Mouse (Mus musculus) ovary, postnatal 36 days (tissue): ENCODE measurements around the gene Fgfr2.
A peak's percentile ranks its signal among the peaks of the same experiment; 100 is the strongest.

Experiments
- DNase-seq: peaks from one replicate; pipeline ENCODE4 v3.0.0; 2022; ENCODE audit warnings: low spot score, mixed read lengths

The Fgfr2 gene

DNA sequence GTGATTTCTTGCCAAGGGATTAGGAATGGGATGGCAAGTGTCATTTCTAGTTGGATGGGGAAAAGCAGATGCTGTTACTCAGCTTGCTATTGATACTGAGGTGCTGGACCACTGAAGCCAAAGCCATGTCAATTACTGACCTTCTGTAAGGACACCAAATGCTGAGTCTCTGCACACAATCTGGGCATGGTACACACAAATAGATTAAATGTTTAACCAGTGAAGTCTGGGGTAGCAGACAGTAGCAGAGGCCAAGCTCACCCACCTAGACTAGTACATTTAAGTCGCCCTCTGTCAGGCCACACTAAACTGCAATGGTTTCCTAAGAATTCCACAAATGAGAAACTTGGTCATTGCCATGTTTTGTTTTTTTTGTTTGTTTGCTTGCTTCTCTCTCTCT, 794.5 kb downstream of the Fgfr2 start:
- no peak for DNase-seq

DNA sequence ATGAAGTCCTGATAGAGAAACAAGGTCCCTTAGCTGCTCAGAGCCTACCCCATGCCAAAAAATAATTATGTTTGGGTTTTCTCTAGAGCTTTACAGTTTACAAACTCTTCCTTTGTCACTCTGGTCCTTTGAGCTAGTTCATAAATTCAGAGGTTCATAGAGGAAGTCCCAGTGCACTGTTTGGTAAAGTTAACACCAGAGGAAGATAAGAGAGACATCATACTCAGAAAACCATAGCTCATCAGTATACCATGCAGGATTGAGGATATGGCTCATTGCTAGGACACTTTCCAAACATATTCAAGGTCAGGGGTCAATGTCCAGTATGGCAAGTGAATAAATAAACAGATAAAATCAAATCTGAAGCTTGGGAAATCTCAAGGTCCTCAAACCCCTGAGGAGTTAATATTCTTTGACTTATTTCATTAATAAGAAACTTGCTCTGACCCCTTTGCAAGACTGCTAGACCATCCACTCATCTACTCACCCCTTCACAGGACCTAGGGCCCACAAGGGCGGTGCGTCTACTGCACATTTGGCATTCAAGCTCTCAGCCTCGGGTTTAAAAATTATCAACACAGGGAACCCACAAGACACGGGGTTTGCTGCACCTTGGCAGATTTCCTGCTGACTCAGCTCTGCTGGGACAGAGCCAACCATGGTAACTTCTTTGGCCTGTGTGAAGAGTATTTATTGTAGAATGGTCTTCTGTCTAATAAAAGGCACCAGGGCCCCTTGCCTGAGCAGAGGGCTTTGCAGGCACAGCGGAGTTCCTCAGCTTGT, 797.4 kb downstream of the Fgfr2 start:
- peak; percentile 70 for DNase-seq

DNA sequence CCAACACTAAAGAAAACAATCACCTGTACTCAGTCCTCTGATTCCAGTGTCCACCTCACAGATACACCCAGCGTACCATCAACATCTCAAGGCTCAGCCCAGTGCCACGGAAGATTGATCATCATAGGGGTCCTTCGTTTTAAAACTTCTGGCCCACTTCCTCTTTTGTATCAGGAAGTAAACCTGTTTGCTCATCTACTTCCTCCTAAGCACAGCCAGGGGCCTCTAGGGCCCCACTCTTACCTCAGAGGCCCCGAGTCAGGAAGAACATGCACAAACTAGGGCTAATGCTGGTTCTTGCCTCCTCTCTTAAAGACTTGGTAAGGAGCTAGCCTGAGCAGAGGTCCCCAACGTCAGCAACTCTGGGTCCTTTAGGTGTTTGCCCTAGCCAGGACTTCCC, 799.7 kb downstream of the Fgfr2 start:
- no peak for DNase-seq

GRCm38 (mm10) chr7:132321392-132321958, 801.7 kb downstream of the Fgfr2 start:
- no peak for DNase-seq

DNA sequence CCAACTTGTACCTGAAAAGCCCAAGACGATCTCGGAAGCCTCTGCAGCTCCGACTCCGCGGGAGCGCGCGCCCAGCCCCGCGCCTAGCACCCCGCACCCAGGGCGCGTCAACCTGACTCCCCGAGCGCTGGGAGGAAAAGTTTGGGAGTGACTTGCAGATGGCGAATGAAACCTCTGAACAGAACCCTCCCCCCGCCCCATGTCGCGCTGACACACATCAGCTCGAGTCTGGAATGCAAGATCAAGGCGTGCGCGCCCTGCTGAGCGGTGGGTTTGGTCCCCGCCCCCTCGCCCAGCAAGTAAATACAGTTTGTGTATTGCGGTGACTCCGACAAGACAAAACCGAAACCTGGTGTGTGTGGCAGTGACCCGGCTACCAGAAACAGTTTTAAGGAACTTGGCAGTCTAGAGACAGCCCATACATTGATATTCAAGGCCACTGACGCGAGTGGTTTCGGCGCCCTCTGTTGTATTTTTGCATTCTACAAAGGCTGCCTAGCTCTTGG, 806.1 kb downstream of the Fgfr2 start, which contains the start of gene Chst15:
Chst15 (minus strand) TSS at position 193 of the 506 bp plus-strand sequence.
- DNase-seq, result peak; percentile 48

- DNase-seq, result peak; percentile 69
Observed at GRCm38 (mm10) chr7:132316101-132317035, 806.8 kb downstream of the Fgfr2 start.

DNA sequence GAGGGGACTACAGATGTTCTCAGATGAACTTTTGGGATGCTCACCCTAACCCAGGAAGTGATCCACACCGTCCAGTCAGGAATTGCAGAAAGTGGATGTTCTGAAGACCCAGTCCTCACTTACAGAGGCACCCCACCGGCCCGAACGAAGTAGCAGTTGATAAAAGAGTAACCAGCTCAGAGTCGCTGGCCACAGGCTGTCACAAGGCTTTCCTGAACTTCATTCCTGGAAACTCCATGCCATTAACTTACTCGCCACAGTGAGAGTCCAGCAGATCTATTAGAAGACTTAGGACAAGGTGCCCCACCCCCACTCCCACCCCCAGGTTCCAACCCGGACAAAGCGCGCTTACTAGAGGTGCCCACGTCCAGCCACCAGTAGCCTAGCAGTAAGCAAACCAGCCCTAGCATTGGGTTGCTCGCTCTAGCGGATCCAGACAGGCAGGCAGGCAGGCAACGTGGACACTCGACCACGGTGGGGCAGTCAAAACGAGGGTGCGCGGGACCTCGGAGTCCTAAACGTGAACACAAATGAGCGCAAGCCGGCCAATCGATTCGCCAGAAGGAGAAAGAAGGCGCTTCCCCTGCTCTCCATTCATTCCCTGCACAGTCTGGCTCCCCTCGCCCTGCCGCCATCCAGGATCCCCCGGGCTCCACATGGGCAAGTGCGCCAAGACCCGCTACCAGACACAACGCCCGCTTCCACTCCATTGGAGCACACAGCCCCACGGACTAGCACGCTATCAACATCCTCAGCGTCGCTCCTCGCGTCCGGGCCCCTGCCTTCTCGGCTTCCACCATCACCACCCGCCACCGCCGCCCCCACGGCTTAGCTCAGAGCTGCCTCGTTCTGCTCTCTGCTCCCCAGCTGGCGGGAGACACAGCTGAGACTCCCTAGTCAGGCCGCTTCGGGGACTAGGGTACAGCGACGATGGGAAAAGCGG, 807.7 kb downstream of the Fgfr2 start:
- peak; percentile 72 for DNase-seq

DNA sequence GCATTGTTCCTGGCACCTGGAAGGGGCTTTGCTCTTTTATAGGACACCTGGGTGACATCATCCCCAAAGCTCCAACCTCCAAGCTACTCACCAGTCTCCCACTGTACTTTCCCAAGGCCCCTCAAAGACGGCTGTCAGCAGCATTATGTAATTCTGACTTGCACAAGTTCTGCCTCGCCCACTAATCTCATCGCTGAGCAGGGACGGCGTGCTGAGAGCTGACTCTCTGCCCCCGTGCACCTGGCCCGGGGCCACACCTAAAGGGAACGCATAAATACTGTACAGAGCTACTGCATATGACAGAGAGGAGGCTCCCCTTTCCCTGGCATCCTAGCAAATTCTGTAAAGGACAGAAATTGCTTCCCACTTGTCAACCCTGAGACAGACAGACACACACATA, 810.8 kb downstream of the Fgfr2 start:
- DNase-seq, result no peak

- DNase-seq, result no peak
Observed at GRCm38 (mm10) chr7:132308537-132309191, 814.5 kb downstream of the Fgfr2 start.

DNA sequence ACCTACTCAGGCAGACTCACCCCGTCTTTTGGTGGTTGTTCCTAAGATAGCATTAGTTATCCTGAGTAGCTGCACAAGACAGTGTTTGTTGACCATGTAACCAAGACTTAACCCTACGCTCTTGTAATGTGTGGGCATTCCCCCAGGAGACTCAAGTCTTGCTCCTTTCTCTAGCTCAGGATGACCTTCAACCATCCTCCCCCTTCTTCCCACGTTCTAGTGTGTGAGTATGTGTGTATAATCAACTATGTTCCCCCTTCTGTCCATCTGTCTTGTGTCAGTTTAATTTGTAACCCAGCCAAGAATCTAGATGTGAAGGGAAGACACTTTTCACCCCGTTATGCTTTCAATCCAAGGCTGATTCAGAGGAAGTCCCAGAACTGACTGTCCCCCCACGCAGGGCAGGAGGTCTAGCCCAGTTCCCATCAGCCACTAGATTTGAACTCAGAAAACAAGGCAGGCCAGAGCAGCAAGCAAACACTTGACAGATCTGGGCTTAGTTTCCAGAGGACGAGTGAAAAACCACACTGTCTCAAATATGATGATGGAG, 815.4 kb downstream of the Fgfr2 start:
- no peak for DNase-seq

GRCm38 (mm10) chr7:132306671-132307412, 816.3 kb downstream of the Fgfr2 start:
- no peak for DNase-seq

- no peak for DNase-seq
Observed at GRCm38 (mm10) chr7:132305492-132306375, 817.4 kb downstream of the Fgfr2 start.

- no peak for DNase-seq
Observed at GRCm38 (mm10) chr7:132304424-132305085, 818.6 kb downstream of the Fgfr2 start.

DNA sequence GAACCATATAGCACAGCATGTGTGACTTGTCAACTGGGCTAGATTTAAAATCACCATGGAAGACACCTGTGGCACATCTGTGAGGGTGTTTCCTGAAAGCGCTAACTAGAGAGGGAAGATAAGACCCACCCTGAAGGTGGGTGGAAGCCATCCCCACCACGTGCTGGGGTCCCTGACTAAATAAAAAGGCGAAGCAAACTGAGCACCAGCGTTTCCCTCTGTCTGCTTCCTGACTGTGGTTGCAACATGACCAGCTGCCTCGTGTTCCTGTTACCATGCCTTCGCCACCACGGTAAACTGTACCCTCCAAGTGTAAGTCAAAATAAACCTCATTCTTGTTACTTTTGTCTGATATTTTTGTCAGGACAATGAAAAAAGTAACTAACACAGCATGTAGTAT, 819.2 kb downstream of the Fgfr2 start:
- DNase-seq, result no peak

DNA sequence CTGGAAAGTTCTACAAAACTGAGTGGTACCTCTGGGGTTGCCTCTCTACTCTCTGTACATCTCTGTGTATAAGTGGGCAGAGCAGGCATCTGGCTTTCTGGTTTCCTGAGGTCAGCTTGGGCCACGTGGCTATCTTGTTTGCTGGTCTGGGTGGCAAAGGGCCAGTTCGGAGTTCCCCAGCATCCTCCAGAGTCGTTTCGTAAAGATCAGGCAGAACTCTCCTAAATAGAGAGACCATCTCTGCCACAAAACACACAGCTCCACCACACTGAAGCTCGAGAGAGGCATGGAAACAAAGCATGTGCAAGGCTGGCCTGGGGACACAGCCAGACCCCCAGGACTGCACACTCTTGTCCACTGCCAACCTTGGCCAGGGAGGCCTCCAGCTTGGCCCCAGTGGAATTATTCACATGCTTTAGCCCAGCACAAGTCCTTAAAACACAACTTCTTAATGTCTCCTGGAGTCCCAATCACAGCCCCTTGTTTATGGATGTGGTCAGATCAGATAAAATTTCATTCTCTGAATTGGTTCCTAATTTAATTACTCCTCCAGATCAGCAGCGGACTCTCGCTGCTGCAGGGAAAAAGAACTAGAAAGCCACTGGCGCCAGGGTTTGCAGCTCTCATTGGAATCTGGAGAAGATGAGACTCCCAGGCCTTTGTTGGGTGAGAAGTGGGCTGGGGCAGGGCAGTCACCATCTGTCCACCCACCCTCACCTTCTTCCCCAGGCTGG, 820.5 kb downstream of the Fgfr2 start:
- DNase-seq, result no peak

DNA sequence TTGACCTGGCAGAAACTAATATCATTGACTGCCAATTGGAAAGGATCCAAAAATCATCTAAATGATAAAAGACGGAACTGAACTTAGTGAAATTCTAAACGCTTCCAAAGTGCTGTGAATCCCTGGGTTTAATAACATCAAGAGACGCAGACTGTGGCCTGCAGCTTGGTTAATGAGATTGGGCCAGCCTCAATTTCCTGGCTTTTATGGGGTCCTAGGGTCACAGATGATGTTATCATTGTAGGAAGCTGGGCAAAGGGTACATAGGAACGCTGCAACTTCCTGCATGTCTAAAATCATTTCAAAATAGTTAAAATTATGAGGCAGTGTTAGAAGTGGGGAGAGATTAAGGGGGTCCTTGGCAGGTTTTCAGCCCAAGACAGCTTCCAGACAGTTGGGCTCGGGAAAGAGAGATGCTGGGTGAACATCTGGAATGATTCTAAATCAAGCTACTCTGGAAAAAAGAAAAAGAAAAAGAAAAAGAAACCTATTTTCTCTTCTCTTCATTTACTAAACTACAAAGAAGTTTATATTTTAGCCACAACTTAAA, 823.4 kb downstream of the Fgfr2 start:
- DNase-seq, result no peak

DNA sequence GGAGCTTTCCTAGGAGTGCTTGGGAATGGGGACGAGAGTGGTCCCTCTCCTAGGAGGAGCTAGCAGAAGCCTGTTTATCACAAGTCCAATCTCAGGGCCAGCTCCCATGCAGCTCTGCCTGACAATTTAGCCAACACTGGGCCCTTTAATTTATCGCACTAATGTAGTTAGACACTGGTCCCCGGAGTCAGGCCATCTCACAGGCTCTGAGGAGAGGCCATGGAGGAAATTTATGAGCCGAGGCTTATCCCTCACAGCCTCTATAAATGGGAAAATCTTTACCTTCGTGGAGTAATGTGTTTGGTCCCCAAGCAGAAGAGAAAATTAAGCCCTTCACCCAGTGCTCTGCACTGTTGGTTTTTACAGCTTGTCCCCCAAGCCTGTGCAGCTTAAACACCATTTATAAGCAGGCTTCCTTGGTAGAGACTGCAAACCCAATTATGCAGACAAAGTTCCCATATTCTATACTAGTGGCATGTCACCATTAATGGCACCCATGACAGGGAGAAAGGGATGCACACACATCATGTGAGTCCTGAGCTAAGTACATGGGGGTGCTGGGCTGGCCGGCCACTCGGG, 824.6 kb downstream of the Fgfr2 start:
- no peak for DNase-seq
